Mouse (Mus musculus) E14TG2a.4 (cell line): ENCODE data around the gene 2810004N23Rik.

Experiments
- CTCF ChIP-seq: conservative IDR thresholded peaks from 2 replicates; pipeline ENCODE4 v1.5.1; 2014; ENCODE audit warnings: low read length
- NANOG ChIP-seq: IDR thresholded peaks from 2 replicates; pipeline ENCODE4 v1.6.1; 2014; ENCODE audit warnings: borderline replicate concordance, low read length, mixed read lengths
- POU5F1 ChIP-seq: IDR thresholded peaks from 2 replicates; pipeline ENCODE4 v1.6.1; 2014; ENCODE audit warnings: low read length, borderline replicate concordance

- TF ChIP-seq CTCF (no peak), POU5F1 (no peak), NANOG (no peak)
Observed at GRCm38 (mm10) chr8:124816866-124817265, 46.1 kb downstream of the 2810004N23Rik start.
